Mouse (Mus musculus) forebrain, embryonic 14.5 days (tissue): ENCODE measurements at regions not wholly inside any gene's neighbourhood (a gene's known extent, or its start where the extent isn't known, plus 50 kb on each side); places are given as distances from the start of the nearest gene placed in this dataset.
"Not testable (repeated sequence)": the region's sequence is repeated elsewhere in the genome, so short reads cannot be mapped to it uniquely, and the experiment has no call there.

ENCODE experiments used
- ATAC-seq: fragments of 200-750 bp; cut with Nextera tagmentation; 2 replicates; pipeline ENCODE4 v1.8.0; 2017; ENCODE audit warnings: mild to moderate bottlenecking, moderate library complexity
- DNase-seq: peaks from one replicate; pipeline ENCODE4 v3.0.0-alpha.2; 2015; ENCODE audit warnings: low spot score
- H3K27ac ChIP-seq: fragments of 300-500 bp; sonication (generic); 2 replicates; pipeline ENCODE4 v1.5.1; 2014; ENCODE audit warnings: low read depth, mild to moderate bottlenecking, control low read depth, low read length, moderate library complexity
- H3K27me3 ChIP-seq: fragments of 300-500 bp; sonication (generic); replicated peaks from 2 replicates; pipeline ENCODE4 v1.6.1; 2014; ENCODE audit warnings: low read length, control low read depth, mixed read lengths; ENCODE audit not compliant: control insufficient read depth, insufficient read depth
- H3K36me3 ChIP-seq: fragments of 300-500 bp; sonication (generic); 2 replicates; pipeline ENCODE4 v1.6.1; 2014; ENCODE audit warnings: low read length, control low read depth; ENCODE audit not compliant: control insufficient read depth, insufficient read depth
- H3K4me1 ChIP-seq: fragments of 300-500 bp; sonication (generic); 2 replicates; pipeline ENCODE4 v1.6.1; 2014; ENCODE audit warnings: antibody characterized with exemption, low read length, control low read depth; ENCODE audit not compliant: control insufficient read depth, insufficient read depth
- H3K4me2 ChIP-seq: fragments of 300-500 bp; sonication (generic); 2 replicates; pipeline ENCODE4 v1.6.1; 2014; ENCODE audit warnings: mild to moderate bottlenecking, control low read depth, low read length
- H3K4me3 ChIP-seq: fragments of 300-500 bp; sonication (generic); 2 replicates; pipeline ENCODE4 v1.5.1; 2014; ENCODE audit warnings: low read depth, low read length, control low read depth
- H3K9ac ChIP-seq: fragments of 300-500 bp; sonication (generic); 2 replicates; pipeline ENCODE4 v1.6.1; 2014; ENCODE audit warnings: mild to moderate bottlenecking, low read length, control low read depth, moderate library complexity
- H3K9me3 ChIP-seq: fragments of 300-500 bp; sonication (generic); replicated peaks from 2 replicates; pipeline ENCODE4 v1.6.1; 2016; ENCODE audit warnings: low read length, control low read depth, mixed read lengths; ENCODE audit not compliant: control insufficient read depth
- WGBS: fragments of 180-500 bp; shearing (Covaris S2); extraction: QIAGEN DNeasy Blood & Tissue Kit; methylation state at CpG from one replicate; pipeline ENCODE4 v1.1.7; 2014; 5-methylcytosine and 5-hydroxymethylcytosine counted together

- Histone ChIP-seq H3K9me3 (no peaks in the 10 kb centered on the region), H3K9ac (no peak overlapping the region), H3K4me3 (no peak overlapping the region), H3K36me3 (no peaks in the 10 kb centered on the region), H3K4me1 (no peaks in the 10 kb centered on the region), H3K27ac (no peak overlapping the region), H3K27me3 (no peaks in the 10 kb centered on the region), H3K4me2 (no peak overlapping the region)
- ATAC-seq (no peak), DNase-seq (no peak)
- 88% methylated on average over 2 of the region's 2 CpGs for WGBS
Observed at GRCm38 (mm10) chr5:4248422-4248821, 56.3 kb downstream of the Mterf1b start.

- H3K4me3 ChIP-seq, H3K27me3 ChIP-seq, H3K4me2 ChIP-seq, ATAC-seq, H3K27ac ChIP-seq, H3K9me3 ChIP-seq, DNase-seq, H3K9ac ChIP-seq, H3K36me3 ChIP-seq, H3K4me1 ChIP-seq: not testable (repeated sequence)
- 92% methylated on average over 5 of the region's 5 CpGs for WGBS
Observed at GRCm38 (mm10) chr5:4254280-4254679, 62.1 kb downstream of the Mterf1b start.

DNA sequence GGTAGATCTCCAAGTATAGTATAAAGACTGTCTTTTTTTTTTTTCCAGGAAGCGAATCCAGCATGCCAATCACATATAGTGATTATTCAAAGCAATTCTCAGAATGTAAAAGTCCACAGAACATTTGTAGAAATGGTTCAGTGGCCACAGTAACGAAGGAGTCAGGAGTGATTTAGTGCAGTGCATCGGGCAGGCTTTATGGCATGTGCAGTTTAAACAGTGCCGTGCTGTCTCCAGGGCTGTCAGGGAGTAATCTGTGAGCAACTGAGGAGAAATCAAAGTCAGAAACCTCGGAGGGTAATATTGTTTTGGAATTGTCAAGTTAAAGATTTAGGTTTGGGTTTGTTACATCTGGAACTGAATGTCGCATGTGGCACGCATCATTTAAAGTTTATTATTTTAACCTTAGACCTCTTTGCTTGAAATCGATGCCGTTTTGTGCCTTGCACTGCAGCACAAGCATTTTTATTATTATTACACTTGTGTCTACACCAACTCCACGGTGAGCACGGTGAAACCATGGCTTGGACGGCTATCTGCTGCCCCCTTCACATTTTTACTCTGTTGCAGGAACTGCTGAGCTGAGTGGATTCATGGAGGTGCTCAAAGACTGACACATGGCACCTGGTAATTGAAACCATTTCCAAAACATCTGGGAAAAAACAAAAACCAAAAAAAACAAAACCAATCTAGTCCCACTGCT lies 65.0 kb downstream of the Mterf1b start:
- WGBS, result 83% methylated on average over 12 of the region's 12 CpGs
- Histone ChIP-seq H3K27ac (no peak overlapping the region), H3K4me1 (no peaks in the 10 kb centered on the region), H3K9ac (no peak overlapping the region), H3K4me2 (no peak overlapping the region), H3K36me3 (no peaks in the 10 kb centered on the region), H3K9me3 (no peaks in the 10 kb centered on the region), H3K4me3 (no peak overlapping the region), H3K27me3 (no peaks in the 10 kb centered on the region)
- DNase-seq (no peak), ATAC-seq (no peak)

GRCm38 (mm10) chr5:4259260-4259659 lies 67.1 kb downstream of the Mterf1b start:
- H3K9ac ChIP-seq, result no peak overlapping the region
- no peak overlapping the region for H3K4me3 ChIP-seq
- H3K27ac ChIP-seq, result no peak overlapping the region
- H3K36me3 ChIP-seq, result no peaks in the 10 kb centered on the region
- no peaks in the 10 kb centered on the region for H3K27me3 ChIP-seq
- DNase-seq, result no peak
- 88% methylated on average over 4 of the region's 4 CpGs for WGBS
- H3K4me2 ChIP-seq, result no peak overlapping the region
- no peaks in the 10 kb centered on the region for H3K4me1 ChIP-seq
- no peaks in the 10 kb centered on the region for H3K9me3 ChIP-seq
- no peak for ATAC-seq

DNA sequence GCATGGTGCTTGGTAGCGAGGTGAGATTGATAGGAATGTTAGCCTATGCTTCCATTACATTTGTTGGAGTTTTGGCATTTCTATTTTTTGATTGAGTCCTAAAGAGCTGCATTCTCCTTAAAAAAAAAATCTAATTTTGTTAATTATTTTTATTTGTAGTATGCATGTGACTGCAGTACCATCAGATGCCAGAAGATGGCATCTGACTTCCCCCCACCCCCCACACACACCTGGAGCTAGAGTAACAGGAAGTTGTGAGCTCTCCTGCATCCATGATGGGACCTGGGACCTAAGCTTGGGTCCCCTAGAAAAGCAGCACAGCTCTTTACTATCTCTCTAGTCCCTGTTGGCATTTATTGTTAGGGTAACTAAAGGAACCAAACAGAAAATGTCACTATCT lies 70.5 kb downstream of the Mterf1b start:
- DNase-seq (no peak), ATAC-seq (no peak)
- Histone ChIP-seq H3K4me1 (no peaks in the 10 kb centered on the region), H3K4me2 (no peak overlapping the region), H3K27ac (no peak overlapping the region), H3K9ac (no peak overlapping the region), H3K36me3 (no peaks in the 10 kb centered on the region), H3K4me3 (no peak overlapping the region), H3K27me3 (no peaks in the 10 kb centered on the region), H3K9me3 (no peaks in the 10 kb centered on the region)
- 85% methylated on average over 1 of the region's 1 CpGs for WGBS

- no peaks in the 10 kb centered on the region for H3K36me3 ChIP-seq
- 73% methylated on average over 5 of the region's 5 CpGs for WGBS
- H3K27ac ChIP-seq, result no peak overlapping the region
- H3K4me1 ChIP-seq, result no peaks in the 10 kb centered on the region
- H3K27me3 ChIP-seq, result no peaks in the 10 kb centered on the region
- no peak overlapping the region for H3K4me3 ChIP-seq
- H3K4me2 ChIP-seq, result no peak overlapping the region
- no peaks in the 10 kb centered on the region for H3K9me3 ChIP-seq
- peak; percentile 69 for ATAC-seq
- no peak overlapping the region for H3K9ac ChIP-seq
- DNase-seq, result peak; percentile 77
Observed at GRCm38 (mm10) chr5:4263560-4264160, 71.5 kb downstream of the Mterf1b start.

DNA sequence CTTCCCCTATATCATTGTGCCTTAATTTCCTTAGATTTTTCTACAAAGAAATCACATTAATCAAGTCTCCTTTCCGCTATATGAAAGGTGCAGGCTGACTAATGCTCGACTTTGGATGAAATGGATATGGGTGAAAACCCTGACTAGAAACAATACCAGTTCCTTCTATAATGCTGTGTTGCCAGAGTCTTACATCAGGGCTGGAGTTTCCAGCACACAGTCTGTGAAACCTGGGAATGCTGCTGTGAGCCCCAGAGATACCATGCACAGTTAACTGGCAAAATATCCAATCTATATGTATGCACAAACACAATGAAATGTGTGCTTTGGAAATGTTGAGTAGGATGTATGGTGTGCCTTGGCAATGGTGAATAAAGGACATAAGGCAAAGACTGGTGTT lies 75.5 kb downstream of the Mterf1b start:
- no peaks in the 10 kb centered on the region for H3K36me3 ChIP-seq
- H3K4me1 ChIP-seq, result no peaks in the 10 kb centered on the region
- no peaks in the 10 kb centered on the region for H3K27me3 ChIP-seq
- ATAC-seq, result no peak
- H3K4me3 ChIP-seq, result no peak overlapping the region
- DNase-seq, result no peak
- 90% methylated on average over 2 of the region's 2 CpGs for WGBS
- no peak overlapping the region for H3K27ac ChIP-seq
- H3K9ac ChIP-seq, result no peak overlapping the region
- no peak overlapping the region for H3K4me2 ChIP-seq
- H3K9me3 ChIP-seq, result no peaks in the 10 kb centered on the region

GRCm38 (mm10) chr5:4273001-4273400 lies 80.8 kb downstream of the Mterf1b start:
- no peaks in the 10 kb centered on the region for H3K27me3 ChIP-seq
- H3K36me3 ChIP-seq, result no peaks in the 10 kb centered on the region
- ATAC-seq (no peak), DNase-seq (peak; percentile 1)
- no peak overlapping the region for H3K4me2 ChIP-seq
- no peaks in the 10 kb centered on the region for H3K4me1 ChIP-seq
- no peak overlapping the region for H3K9ac ChIP-seq
- H3K4me3 ChIP-seq, result no peak overlapping the region
- H3K27ac ChIP-seq, result no peak overlapping the region
- H3K9me3 ChIP-seq, result no peaks in the 10 kb centered on the region
- WGBS, result 87% methylated on average over 5 of the region's 5 CpGs

GRCm38 (mm10) chr5:4303616-4304015 lies 111.4 kb downstream of the Mterf1b start:
- H3K27ac ChIP-seq, result no peak overlapping the region
- no peaks in the 10 kb centered on the region for H3K9me3 ChIP-seq
- 5% methylated on average over 4 of the region's 4 CpGs for WGBS
- ATAC-seq, result no peak
- no peak for DNase-seq
- H3K9ac ChIP-seq, result no peak overlapping the region
- no peaks in the 10 kb centered on the region for H3K4me1 ChIP-seq
- no peak overlapping the region for H3K4me2 ChIP-seq
- H3K4me3 ChIP-seq, result no peak overlapping the region
- no peaks in the 10 kb centered on the region for H3K36me3 ChIP-seq
- no peaks in the 10 kb centered on the region for H3K27me3 ChIP-seq
